Mouse (Mus musculus): ENCODE results near the gene Ypel5.

GRCm38 (mm10) chr17:72797867-72798266 is 38.4 kb upstream of the Ypel5 start:
- TF ChIP-seq CTCF (IDR thresholded peaks at IDR 0.05; ENCODE audit: extremely low read depth, insufficient read depth, insufficient read length, insufficient replicate concordance) (no peak), POLR2A (IDR thresholded peaks at IDR 0.05; ENCODE audit: low read depth, low read length) (no peak)

All from spleen, adult 2 months (tissue).